Mouse (Mus musculus) A20 (cell line): ENCODE measurements at regions not wholly inside any gene's neighbourhood (a gene's known extent, or its start where the extent isn't known, plus 50 kb on each side); places are given as distances from the start of the nearest gene placed in this dataset.
"Not testable (repeated sequence)": the region's sequence is repeated elsewhere in the genome, so short reads cannot be mapped to it uniquely, and the experiment has no call there.

ENCODE experiments used
- DNase-seq: peaks from one replicate; pipeline ENCODE4 v3.0.0-alpha.2; 2011; ENCODE audit warnings: low read depth, low spot score

DNA sequence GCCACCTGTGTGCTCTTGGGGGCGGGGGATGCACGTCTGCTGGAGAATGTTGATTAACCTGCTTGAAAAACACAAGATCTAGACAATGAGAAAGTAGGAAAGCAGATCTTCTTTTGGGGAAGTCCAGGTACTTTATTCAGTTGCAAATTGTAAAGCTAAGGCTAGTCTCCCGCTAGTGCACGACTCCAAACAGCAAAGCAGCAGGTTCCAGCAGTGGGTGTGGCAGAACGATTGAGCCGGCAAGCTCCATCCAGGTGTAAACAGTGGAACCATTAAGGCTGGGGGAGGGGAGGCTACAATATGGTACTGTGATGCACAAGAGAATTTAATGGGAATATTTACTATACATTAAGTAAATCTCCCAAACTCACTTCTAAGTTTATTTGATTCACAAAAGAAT is 448.6 kb upstream of the Cobl start:
- not testable (repeated sequence) for DNase-seq

GRCm38 (mm10) chr11:12873712-12874111 is 409.0 kb upstream of the Cobl start:
- DNase-seq: no peak

- no peak for DNase-seq
These were observed 408.0 kb upstream of the Cobl start for GRCm38 (mm10) chr11:12872802-12873201.

- DNase-seq: no peak
These were observed 407.6 kb upstream of the Cobl start for GRCm38 (mm10) chr11:12872399-12872798.

DNA sequence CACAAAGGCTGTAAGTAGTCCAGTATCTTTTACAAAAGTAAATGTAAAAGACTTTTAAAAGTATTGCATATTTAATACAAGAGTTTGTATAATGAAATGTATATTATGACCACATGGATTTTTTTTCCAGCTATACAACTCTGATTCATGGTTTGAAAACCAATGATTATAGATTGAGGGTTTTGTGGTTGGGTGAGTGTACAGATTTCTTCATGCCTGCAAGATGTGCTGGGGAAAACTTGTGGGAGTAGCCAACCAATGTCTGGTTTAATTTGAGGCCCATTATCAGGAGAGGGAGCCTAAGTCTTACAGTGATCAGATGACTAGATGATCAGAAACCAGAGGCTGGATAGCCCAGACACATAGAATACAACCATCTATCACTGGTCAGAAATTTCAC is 402.8 kb upstream of the Cobl start:
- DNase-seq: no peak

GRCm38 (mm10) chr11:12865034-12865620 is 400.4 kb upstream of the Cobl start:
- DNase-seq: no peak

GRCm38 (mm10) chr11:12859344-12859930 is 394.7 kb upstream of the Cobl start:
- no peak for DNase-seq

DNA sequence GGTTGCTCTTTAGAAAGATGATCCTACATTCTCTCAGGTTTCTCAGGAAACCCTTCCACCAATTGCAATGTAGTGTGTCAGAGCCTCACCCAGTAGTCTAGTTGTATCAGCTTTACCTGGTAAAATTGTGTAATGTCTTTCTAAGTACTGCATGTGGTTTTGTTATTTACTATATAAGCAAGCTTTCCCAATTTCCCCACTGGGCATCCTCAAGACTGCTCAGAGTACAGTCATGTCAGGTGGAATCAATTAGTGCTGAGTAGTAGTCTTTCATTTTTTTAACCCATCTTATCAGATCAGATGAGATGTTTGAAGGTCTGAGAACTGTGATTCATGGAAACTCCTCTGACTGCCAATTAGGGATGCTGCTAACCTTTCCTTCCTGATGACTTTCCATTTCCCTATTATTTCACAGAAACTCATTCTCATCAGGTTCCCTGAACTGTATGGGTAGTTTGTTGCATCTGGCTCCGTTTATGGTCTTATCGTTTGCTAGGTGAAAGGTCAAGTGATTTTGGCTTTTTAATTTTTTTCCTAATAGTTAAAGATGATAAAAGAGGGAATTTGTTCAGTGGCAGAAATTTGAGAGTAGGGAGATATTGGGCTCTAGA is 393.6 kb upstream of the Cobl start:
- no peak for DNase-seq

- no peak for DNase-seq
These were observed 392.8 kb upstream of the Cobl start for GRCm38 (mm10) chr11:12857358-12858199.

GRCm38 (mm10) chr11:12847793-12848192 is 383.0 kb upstream of the Cobl start:
- DNase-seq: no peak

DNA sequence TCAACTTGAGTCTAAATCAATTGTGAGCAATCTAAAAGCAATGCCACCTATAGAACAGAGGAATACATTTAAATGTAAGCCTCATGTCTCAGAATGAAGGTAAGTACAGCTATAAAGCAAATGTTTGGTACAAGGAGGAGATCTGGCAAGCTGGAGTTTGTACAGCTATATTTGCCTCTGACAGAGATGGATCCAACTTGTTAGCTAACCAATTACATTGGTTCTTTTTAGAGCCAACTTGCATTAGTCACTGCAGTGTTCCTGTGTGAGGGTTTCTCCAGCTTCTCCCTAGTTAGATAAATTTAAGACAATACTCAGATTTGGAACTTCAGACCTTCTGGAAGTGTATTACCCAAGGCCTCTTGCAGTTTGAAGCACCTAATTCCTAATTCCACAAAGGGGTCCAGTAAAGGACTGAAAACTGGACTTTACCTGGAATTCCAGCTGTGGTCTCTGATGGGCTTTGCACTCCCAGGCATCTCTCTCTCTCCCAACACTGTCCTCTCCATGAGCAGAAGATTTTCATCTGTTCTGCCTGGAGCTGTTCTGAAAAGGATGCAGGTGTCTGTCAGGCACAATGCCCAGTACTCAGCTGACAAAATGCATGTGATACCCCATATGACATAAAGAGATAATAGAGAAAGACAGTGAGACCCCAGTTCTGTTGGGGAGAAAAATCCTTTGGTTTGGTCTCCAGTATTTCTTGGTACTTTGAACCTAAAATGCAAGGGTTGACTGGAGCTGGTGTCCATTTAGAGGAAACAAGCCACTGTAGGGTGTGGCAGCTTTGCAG is 379.1 kb upstream of the Cobl start:
- no peak for DNase-seq

DNA sequence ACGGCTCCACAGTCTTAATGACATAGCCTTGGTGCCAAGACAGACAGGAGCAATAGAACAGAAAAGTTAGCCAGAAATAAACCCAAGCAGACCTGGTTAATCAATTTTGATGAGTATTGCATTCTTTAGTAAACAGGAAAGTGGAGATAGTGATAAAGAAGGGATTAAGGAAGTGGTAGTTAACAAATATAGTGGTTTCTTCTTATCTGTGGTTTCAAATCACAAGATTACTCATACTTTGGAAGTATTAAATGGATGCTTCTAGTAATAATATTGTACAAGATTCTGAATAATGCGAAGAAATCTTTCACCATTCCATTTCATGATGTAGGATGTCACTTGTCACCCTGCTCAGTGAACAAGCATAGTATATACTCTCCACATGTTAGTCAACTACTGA is 376.6 kb upstream of the Cobl start:
- no peak for DNase-seq

- no peak for DNase-seq
These were observed 373.2 kb upstream of the Cobl start for GRCm38 (mm10) chr11:12837920-12838319.

DNA sequence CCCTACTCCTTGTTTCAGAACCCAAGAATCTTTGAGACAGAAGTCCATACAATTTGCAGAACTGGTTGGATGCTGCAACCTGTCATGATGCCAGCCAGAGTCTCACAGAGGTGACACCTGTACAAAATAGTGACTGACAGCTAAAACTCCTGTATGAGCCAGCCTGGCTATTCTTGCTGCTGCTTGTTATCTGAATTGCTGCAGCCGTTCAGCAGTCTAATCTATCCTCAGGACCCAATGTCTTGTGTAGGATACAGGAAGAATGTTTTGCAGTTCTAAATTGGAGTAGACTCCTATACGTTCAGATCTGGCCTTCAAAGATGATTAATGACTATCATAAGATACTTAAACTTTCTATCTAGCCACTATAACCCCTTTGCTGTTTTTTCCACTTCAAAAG is 372.6 kb upstream of the Cobl start:
- no peak for DNase-seq

GRCm38 (mm10) chr11:12836387-12836786 is 371.6 kb upstream of the Cobl start:
- DNase-seq: no peak

DNA sequence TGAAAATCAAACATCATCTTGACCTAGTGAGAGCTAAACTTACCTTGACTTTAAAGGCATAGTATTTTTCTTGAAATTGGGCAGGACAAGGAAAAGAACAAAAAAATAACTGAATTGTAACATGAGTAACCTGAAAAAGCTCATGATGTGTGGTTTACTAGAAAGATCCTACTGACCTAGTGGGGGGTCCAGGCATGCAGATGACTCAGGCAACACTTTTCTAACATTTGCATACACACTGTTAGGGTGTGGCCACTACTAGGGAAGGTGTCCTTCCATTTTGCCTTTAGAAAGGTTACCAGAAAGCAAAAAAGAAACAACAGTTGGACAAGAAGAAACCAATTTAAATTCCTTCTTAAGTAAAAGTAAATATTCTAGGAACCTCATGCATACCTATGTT is 347.3 kb upstream of the Cobl start:
- no peak for DNase-seq

- peak; percentile 36 for DNase-seq
These were observed 346.5 kb upstream of the Cobl start for GRCm38 (mm10) chr11:12810949-12811881.
